Mouse (Mus musculus) liver, embryonic 11.5 days (tissue): ENCODE results near the gene Commd4. TPM values are rescaled to one million over a fixed set of nuclear protein-coding genes. Genes with fewer than 3 reads are reported as not detected.

ENCODE experiments used
- ATAC-seq: fragments of 200-750 bp; cut with Nextera tagmentation; replicated peaks from 2 replicates; pipeline ENCODE4 v1.8.0; 2017; ENCODE audit warnings: moderate number of reproducible peaks, mild to moderate bottlenecking, moderate TSS enrichment, moderate library complexity; ENCODE audit not compliant: low FRiP score
- DNase-seq: peaks from one replicate; pipeline ENCODE4 v3.0.0-alpha.2; 2017; ENCODE audit warnings: low spot score
- H3K27ac ChIP-seq: fragments of 300-500 bp; sonication (generic); 2 replicates; pipeline ENCODE4 v1.5.1; 2014; ENCODE audit warnings: mild to moderate bottlenecking, low read depth, low read length, control low read depth
- H3K27me3 ChIP-seq: fragments of 300-500 bp; sonication (generic); replicated peaks from 2 replicates; pipeline ENCODE4 v1.6.1; 2014; ENCODE audit warnings: low read length, mixed read lengths; ENCODE audit not compliant: control insufficient read depth, insufficient read depth
- H3K36me3 ChIP-seq: fragments of 300-500 bp; sonication (generic); 2 replicates; pipeline ENCODE4 v1.6.1; 2014; ENCODE audit warnings: mild to moderate bottlenecking, low read length, moderate library complexity, mixed read lengths; ENCODE audit not compliant: control insufficient read depth, insufficient read depth
- H3K4me1 ChIP-seq: fragments of 300-500 bp; sonication (generic); replicated peaks from 2 replicates; pipeline ENCODE4 v1.6.1; 2014; ENCODE audit warnings: low read length, mixed read lengths; ENCODE audit not compliant: control insufficient read depth, insufficient read depth
- H3K4me2 ChIP-seq: fragments of 300-500 bp; sonication (generic); 2 replicates; pipeline ENCODE4 v1.6.1; 2014; ENCODE audit warnings: mild to moderate bottlenecking, control low read depth, moderate library complexity
- H3K4me3 ChIP-seq: fragments of 300-500 bp; sonication (generic); 2 replicates; pipeline ENCODE4 v1.5.1; 2014; ENCODE audit warnings: low read depth, low read length, control low read depth
- H3K9ac ChIP-seq: fragments of 300-500 bp; sonication (generic); 2 replicates; pipeline ENCODE4 v1.6.1; 2014; ENCODE audit warnings: low read depth, low read length, control low read depth
- H3K9me3 ChIP-seq: fragments of 300-500 bp; sonication (generic); 2 replicates; pipeline ENCODE4 v1.6.1; 2016; ENCODE audit warnings: low read length, inconsistent platforms, mixed read lengths; ENCODE audit not compliant: control insufficient read depth
- WGBS: fragments of 180-500 bp; shearing (Covaris S2); extraction: QIAGEN DNeasy Blood & Tissue Kit; methylation state at CpG from one replicate; pipeline ENCODE4 v1.1.7; 2014; 5-methylcytosine and 5-hydroxymethylcytosine counted together
- polyA plus RNA-seq: library from polyadenylated mRNA; unstranded; fragments of >200 nt; fragmentation: Nextera tagmentation; extraction: Ambion mirVana; gene quantifications from 2 replicates; pipeline ENCODE4 v1.2.1, GENCODE M21; 2014

The Commd4 gene
- polyA plus RNA-seq, 1 experiment from 2014 or later = 96.7 TPM

- H3K27ac ChIP-seq = no peak overlapping the region
- H3K36me3 ChIP-seq = peaks cover 26% of the 10 kb centered on the region; the same call in 1 of the 2 replicates
- H3K9ac ChIP-seq = no peak overlapping the region
- H3K4me3 ChIP-seq = no peak overlapping the region
- H3K27me3 ChIP-seq = no peaks in the 10 kb centered on the region
- ATAC-seq (no peak), DNase-seq (no peak)
- H3K4me2 ChIP-seq = no peak overlapping the region
- WGBS = 89% methylated on average over 9 of the region's 9 CpGs
- no peaks in the 10 kb centered on the region for H3K9me3 ChIP-seq
- no peaks in the 10 kb centered on the region for H3K4me1 ChIP-seq
Measured at GRCm38 (mm10) chr9:57139110-57139509, 19.0 kb downstream of the Commd4 start.

DNA sequence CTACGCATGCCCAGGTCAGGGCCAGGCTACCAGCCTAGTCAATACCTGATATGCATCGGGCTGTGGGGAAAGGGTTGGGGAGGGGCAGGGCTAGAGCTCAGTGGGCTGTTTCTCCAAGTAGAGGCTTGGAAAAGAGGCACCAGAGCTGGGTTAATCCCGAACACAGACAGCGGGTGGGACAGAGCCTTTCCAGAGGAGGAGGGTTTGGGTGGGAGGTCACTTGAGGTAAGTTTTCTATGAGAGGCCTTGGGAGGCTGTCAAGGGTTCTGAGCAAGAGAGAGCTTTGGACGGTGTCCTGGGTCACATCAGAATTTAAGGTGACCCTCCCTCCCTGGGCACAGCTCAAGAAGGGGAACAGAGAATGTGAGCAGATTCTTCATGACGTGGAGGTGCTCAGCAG, 19.6 kb downstream of the Commd4 start:
- H3K36me3 ChIP-seq = peaks cover 26% of the 10 kb centered on the region; the same call in 1 of the 2 replicates
- no peak overlapping the region for H3K4me2 ChIP-seq
- H3K4me1 ChIP-seq = no peaks in the 10 kb centered on the region
- H3K4me3 ChIP-seq = no peak overlapping the region
- H3K9ac ChIP-seq = no peak overlapping the region
- no peaks in the 10 kb centered on the region for H3K9me3 ChIP-seq
- H3K27ac ChIP-seq = no peak overlapping the region
- ATAC-seq (no peak), DNase-seq (no peak)
- H3K27me3 ChIP-seq = no peaks in the 10 kb centered on the region
- 93% methylated on average over 6 of the region's 6 CpGs for WGBS

DNA sequence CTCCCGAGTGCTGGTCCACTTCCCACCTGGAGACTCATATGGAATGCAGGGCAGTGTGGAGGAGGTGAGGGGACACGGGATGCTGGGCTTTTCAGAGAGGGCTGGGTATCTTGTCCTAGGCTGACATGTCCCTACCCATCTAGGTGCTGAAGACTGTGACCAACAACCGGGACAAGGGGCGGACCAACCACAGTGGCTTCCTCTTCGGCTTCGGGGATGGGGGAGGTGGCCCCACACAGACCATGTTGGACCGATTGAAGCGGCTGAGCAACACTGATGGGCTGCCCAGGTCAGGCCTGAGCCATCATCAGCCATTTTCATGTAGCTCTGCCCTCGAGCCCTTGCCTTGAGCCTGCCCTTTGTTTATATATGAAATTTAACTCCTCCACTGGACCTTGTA, 20.4 kb downstream of the Commd4 start:
- Histone ChIP-seq H3K4me3 (no peak overlapping the region), H3K9ac (no peak overlapping the region), H3K27ac (no peak overlapping the region), H3K4me2 (no peak overlapping the region), H3K4me1 (no peaks in the 10 kb centered on the region), H3K27me3 (no peaks in the 10 kb centered on the region), H3K36me3 (peaks cover 26% of the 10 kb centered on the region; the same call in 1 of the 2 replicates), H3K9me3 (no peaks in the 10 kb centered on the region)
- DNase-seq = no peak
- 89% methylated on average over 9 of the region's 9 CpGs for WGBS
- ATAC-seq = no peak

DNA sequence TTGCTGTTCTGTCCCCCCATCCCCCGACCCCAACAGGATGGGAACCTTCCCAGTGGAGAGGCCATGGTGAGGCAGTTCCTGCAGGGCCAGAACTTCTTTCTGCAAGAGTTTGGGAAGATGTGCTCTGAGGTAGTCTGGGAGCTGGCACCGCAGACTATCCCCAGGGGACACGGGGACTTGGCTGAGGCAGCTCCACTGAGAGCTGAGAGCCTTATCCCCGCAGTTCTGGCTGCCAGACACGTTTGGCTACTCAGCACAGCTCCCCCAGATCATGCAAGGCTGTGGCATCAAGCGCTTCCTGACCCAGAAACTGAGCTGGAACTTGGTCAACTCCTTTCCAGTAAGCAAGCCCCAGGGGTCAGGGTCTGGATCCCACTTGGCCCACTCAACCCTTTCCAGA, 20.9 kb downstream of the Commd4 start:
- no peak overlapping the region for H3K4me3 ChIP-seq
- H3K27me3 ChIP-seq = no peaks in the 10 kb centered on the region
- H3K4me2 ChIP-seq = no peak overlapping the region
- no peaks in the 10 kb centered on the region for H3K9me3 ChIP-seq
- no peaks in the 10 kb centered on the region for H3K4me1 ChIP-seq
- H3K9ac ChIP-seq = no peak overlapping the region
- 81% methylated on average over 6 of the region's 6 CpGs for WGBS
- peaks cover 26% of the 10 kb centered on the region; the same call in 1 of the 2 replicates for H3K36me3 ChIP-seq
- ATAC-seq (no peak), DNase-seq (no peak)
- no peak overlapping the region for H3K27ac ChIP-seq

DNA sequence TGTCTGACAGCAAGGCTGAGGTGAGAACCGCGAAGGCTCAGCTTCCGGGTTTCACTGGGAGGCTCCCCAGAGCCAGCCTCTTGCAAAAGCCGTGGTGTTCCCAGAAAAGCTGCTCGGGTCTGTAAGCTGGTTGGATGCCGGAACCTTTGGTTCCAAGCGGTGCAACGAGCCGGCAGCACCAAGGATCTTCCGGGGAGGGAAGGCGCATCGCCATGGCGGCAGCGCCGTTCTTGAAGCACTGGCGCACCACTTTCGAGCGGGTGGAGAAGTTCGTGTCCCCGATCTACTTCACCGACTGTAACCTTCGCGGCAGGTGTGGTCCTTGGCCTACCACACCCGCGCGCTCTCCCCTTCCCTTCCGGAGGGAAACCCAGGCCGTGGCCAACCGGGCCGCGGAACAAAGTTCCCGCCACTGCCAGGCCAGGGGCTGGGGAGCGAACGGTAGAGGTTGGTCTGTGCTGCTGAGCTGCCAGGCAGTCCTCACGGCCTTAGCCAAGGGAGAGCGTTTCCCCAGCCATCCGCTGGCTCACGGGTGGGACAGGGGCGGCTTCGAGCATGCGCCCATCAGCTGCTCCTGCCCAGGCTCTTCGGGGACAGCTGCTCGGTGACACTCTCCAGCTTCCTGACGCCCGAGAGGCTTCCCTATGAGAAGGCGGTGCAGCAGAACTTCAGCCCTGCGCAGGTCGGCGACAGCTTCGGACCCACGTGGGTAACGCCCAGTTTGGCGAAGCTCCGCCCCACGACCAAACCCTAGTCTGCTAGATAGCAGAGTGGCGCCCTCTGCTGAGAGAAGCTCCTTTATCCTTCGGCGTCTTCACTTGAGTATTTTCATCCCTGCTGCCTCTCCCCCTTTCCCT, 27.3 kb downstream of the Commd4 start, which contains the start of gene Man2c1:
TSS of gene Man2c1 (plus strand) at position 114 of the 857 bp plus-strand sequence.
- DNase-seq = peak; percentile 88
- Histone ChIP-seq H3K27me3 (no peaks in the 10 kb centered on the region), H3K4me3 (peak within 1 kb of the TSS; percentile 74), H3K9ac (peak within 1 kb of the TSS; percentile 86), H3K27ac (peak within 1 kb of the TSS; percentile 98), H3K36me3 (peaks cover 12% of the 10 kb centered on the region), H3K9me3 (no peaks in the 10 kb centered on the region), H3K4me1 (0 out of 2 replicates have a peak, but pooled peaks cover 7% of the 10 kb centered on the region), H3K4me2 (peak within 1 kb of the TSS; percentile 86)
- peak; percentile 90 for ATAC-seq
- WGBS = under 1% methylated on average over 58 of the region's 58 CpGs

- no peak overlapping the region for H3K27ac ChIP-seq
- DNase-seq (no peak), ATAC-seq (no peak)
- H3K4me3 ChIP-seq = peak overlapping the region; percentile 74
- H3K36me3 ChIP-seq = peaks cover 17% of the 10 kb centered on the region
- H3K9ac ChIP-seq = no peak overlapping the region; the same call in 1 of the 2 replicates
- no peaks in the 10 kb centered on the region for H3K27me3 ChIP-seq
- peak overlapping the region; percentile 86 for H3K4me2 ChIP-seq
- H3K9me3 ChIP-seq = no peaks in the 10 kb centered on the region
- 0 out of 2 replicates have a peak, but pooled peaks cover 7% of the 10 kb centered on the region for H3K4me1 ChIP-seq
Measured at GRCm38 (mm10) chr9:57129641-57130040, 28.5 kb downstream of the Commd4 start.

DNA sequence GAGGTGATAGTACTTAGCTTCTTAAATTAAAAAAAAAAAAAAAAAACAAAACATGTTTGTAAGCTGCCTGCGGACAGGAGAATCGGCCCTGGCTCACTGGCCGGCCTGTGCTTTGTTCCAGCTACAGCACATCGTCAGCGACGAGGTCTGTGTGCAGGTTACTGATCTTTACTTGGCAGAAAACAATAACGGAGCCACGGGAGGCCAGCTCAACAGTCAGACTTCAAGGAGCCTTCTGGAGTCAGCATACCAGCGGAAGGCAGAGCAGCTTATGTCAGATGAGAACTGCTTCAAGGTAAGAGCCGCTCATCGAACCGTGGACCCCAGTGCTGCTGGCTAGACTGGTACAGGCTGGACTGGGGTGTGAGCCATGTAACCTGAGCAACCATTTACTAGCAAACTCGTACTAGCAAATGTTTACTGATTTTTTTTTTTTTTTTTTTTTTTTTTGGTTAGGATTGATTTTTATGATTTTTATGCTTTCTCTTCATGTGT, 40.8 kb downstream of the Commd4 start:
- H3K9ac ChIP-seq = no peak overlapping the region
- no peak overlapping the region for H3K4me2 ChIP-seq
- DNase-seq (no peak), ATAC-seq (no peak)
- H3K36me3 ChIP-seq = peaks cover 56% of the 10 kb centered on the region
- H3K27ac ChIP-seq = no peak overlapping the region
- H3K27me3 ChIP-seq = no peaks in the 10 kb centered on the region
- no peaks in the 10 kb centered on the region for H3K9me3 ChIP-seq
- H3K4me3 ChIP-seq = no peak overlapping the region
- no peaks in the 10 kb centered on the region for H3K4me1 ChIP-seq
- 96% methylated on average over 13 of the region's 13 CpGs for WGBS
